Mouse (Mus musculus): ENCODE results near the gene Gm49369. TPM values are rescaled to one million over a fixed set of nuclear protein-coding genes. Genes with fewer than 3 reads are reported as not detected.

Gm49369 gene
- total RNA-seq, 4 experiments from 2014 or later, result 9.0 to 16.1 (median 11.0) TPM

DNA sequence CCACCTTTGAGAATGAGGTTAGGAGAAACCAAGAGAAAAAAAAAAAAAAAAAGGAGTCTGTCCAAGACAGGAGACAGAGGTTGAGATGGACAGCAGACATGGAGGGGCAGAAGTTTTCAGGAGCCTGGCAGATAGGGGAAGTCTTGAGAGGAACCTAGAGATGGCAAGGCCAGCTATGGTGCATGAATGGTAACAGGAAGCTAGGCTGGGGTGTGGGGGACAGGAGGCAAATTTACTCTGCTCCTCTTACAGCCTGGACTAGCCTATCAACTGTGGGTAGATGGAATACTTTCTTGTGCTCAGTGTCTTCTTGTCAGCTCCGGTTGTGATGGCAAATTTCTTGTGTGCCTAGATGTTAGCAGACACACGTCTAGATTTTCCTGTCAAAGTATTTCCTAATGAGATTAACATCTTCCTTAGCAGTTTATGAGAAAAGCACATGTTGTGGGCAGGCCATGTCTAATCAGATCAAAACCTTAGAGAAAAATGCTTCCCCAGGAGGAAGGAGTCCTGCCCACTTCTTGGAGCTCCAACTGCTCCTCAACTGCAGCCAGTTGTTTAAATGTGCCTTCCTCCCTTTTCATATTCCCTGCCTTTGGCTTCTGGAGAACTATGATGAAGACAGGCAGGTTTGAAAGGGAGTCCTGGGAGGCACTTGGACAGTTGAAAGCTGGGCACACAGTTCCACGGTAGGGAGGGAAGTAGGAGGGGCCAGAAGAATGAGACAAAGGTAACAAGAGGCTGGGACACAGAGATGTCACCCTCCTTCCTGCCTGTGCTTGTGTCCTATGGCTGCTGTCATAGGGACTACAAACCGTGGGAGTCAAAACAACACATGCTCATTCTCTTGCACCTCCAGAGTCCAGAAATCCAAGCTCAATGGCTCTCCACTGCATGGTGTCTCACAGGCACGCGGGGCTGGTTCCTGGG lies 12.1 kb upstream of the Gm49369 start:
- no peak for DNase-seq

- peak; percentile 83 for DNase-seq
Measured at GRCm38 (mm10) chr7:142393191-142393590, 10.7 kb upstream of the Gm49369 start.

GRCm38 (mm10) chr7:142391609-142392008 lies 9.1 kb upstream of the Gm49369 start:
- no peak for DNase-seq

GRCm38 (mm10) chr7:142391108-142391507 lies 8.6 kb upstream of the Gm49369 start:
- DNase-seq, result no peak

DNA sequence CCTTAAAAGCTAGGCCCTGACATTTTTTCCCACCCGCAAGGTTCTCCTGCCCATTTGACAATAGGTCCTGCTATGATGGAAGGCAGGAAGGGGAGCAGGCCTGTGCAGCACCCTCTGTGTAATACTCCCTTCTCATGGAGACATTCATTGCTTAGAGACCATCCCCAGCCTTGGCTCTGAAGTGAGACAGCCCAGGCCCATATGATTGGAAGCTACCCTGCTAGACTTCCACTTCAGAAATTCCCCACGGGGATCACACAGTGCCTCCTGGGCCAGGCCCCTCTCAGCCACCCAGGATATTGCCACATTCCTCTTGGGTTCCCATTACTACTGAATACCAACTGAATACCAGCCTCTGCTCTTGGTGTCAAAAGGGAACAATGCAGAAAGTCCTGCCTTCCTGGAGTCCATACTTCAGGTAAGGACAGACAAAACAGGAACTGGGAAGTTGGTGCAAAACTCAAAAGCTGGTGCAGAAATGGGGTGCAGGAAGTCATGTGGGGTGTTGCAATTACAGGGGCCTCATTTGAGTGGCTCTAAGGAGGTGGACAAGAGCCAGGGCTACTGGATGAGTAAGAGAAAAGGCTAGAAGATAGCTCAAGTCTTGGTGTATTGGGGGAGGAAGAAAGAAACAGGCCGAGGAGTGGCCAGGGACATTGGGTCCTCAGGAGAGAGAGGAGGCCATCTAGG lies 7.6 kb upstream of the Gm49369 start:
- no peak for DNase-seq

DNA sequence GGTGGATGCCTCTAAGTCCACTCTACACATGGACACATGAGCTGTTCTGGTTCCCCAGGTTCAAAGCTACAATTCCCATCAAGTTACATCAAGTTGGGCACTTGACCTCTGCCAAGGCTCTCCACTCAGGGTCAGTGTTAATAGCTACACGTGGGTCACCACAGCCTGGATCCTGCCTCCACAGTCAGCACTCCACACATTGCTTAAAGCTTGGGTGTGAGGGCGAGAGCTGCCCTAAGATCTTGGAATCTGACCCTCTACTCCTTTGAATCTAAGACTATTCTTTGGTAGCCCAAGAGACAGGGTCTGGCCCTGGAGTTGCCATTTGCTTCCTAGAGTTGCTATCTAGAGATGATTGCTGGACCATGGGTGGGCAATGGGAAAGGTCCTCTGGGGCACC lies 6.3 kb upstream of the Gm49369 start:
- no peak for DNase-seq

DNA sequence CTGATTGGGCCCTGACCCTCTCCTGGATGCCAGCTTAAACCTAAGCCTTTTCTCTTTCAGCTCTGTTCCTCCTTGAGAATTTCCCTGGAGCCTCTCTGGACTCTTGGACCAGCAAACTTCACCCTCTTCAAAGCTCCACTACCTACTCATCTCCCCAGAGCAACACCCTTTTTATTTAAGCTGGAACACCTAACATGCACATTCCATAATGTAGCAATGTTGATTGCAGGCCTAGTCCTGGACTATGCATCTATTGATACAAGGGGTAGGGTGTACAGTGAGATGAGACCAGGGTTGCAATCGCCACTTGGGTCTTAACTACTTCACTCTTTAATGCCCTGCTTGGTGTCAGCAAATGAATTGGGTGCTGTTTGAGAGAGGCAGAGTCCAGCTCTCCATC lies 5.7 kb upstream of the Gm49369 start:
- no peak for DNase-seq

DNA sequence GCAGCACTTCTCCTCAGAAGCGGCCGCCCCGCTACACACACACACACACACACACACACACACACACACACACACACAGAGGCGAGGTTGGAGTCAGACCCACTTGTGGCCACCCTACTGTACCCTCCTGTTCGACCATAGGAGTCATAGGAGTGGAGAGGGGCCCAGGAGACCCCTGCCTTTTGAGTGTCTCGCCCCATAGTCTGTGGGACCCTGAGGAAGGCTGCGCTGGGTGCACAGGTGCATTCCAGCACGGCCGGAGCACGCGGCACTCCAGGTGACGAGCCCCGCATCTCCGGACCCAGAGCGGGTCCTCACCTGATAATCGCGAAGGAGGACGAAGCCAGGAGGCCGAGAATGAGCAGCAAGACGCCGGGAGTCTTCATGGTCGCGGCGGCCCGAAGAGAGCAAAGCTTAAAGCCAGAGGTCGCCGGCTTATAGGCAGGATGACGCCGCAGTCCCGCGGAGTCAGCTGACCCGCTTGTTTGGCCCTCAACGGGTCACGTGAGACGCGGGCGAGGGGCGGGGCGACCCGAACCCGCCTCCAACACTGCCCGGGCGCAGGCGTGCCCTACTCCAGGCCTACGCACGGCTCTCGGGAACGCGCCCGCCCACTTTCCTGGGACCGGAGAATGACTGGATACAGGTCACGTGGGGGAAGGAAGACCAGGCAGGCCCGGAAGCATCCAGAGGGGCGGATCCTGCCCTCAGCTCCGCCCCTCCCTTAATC lies 5.1 kb upstream of the Gm49369 start, which contains the start of gene Ctsd:
TSS of gene Ctsd (minus strand) at position 620 of the 730 bp plus-strand sequence.
- peak; percentile 98 for DNase-seq

- DNase-seq, result peak; percentile 76
Measured at GRCm38 (mm10) chr7:142386621-142387201, 4.2 kb upstream of the Gm49369 start.

GRCm38 (mm10) chr7:142385742-142386403 lies 3.4 kb upstream of the Gm49369 start:
- no peak for DNase-seq

- DNase-seq, result no peak
Measured at GRCm38 (mm10) chr7:142384306-142384705, 1.8 kb upstream of the Gm49369 start.

GRCm38 (mm10) chr7:142381175-142381574 lies 1.3 kb downstream of the Gm49369 start:
- no peak for DNase-seq

DNA sequence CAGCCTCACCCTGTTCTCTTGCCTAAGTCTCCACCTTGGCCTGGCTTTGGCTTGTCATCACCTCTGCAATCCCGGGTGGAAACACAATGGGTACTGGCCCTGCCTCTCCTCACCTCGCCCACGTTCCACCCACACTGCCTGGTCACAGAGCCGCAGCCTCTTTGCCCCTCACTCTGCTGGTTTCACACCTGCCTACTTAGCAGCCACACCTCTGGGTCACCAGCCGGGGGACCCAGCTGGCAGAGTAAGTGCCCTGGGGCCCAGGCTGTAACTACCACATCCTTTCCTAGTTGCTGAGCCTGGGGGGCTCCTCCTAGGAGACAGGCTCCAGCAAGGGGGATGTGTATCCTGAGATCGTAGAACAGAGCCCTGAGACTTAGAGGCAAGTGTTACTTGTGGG lies 3.3 kb downstream of the Gm49369 start:
- no peak for DNase-seq

DNA sequence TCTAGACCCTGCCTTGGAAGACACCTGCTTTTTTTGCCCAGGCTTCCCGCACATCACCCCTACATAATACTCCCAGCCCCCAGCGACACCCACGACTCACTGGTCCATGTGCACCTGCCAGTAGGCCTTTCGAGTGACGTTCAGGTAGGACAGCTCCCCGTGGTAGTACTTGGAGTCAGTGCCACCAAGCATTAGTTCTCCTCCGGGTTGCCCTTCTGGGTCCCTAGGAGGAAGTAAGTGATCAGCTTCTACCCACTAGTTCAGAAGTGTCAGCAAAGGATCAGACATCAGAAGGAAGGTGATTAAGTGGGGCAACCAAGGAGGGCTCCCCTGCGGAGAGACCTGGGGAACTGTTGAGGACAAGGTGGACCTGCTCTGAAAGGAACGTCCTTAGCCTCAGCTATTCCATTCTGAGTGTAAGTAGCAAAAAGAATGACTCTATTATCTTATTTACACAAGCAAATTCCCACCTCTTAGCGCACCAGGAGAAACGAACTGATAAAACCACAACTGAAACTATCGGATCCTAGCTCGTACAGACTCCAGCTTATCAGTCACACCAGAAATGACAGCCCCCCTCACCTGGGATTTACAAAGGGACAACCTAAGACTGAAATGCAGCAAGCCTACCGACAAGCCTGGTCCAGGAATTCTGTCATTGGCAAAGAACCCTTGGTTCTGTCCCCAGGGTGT lies 5.1 kb downstream of the Gm49369 start:
- DNase-seq, result no peak

DNA sequence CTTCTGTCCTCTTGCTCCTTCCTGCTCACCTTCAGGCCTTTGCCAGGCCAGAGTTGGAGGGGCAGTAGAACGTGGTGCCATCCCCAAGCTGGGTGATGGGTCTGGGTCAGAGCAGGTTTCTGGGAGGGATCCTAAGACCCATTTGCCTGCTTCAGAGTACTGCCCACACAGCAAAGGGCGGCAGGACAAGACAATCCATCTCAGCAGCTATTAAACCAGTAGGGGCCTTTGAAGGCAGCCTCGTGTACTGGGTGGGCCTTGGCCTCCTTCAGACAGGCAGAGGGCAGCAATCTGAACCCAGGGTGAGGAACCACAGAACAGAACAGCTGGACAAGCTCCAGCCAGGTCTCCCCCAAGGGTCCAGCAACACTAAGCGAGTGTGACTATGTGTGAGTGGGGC lies 6.4 kb downstream of the Gm49369 start:
- no peak for DNase-seq

GRCm38 (mm10) chr7:142375261-142375724 lies 7.2 kb downstream of the Gm49369 start:
- DNase-seq, result peak; percentile 89

DNA sequence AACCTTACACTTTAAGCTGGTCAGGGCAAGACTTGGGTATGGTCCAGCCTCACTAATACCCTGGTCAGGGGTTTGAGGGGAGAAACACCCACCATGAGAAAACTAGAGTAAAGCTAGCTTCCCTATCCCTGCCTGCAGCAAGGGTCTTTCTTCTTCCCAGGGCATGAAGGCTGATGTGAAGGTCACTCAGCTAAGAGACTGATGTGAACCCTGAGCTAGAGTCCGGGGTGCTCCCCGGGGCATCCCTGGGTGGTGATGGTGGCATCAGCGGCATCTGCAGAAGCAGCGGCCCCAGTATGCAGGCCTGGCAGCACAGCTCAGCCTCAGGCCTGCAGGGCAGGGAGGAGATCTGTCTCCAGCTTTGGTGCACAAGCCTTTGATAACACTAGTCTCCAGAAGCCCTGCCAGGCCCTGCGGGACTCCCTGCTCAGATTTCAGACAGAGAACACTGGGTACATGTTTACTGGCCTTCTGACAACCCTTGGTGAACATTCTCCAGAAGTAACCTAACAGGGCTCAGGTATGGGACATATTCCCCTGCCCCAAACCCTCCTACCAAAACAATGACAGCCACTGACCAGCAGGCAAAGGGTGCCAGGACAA lies 8.0 kb downstream of the Gm49369 start:
- no peak for DNase-seq

DNA sequence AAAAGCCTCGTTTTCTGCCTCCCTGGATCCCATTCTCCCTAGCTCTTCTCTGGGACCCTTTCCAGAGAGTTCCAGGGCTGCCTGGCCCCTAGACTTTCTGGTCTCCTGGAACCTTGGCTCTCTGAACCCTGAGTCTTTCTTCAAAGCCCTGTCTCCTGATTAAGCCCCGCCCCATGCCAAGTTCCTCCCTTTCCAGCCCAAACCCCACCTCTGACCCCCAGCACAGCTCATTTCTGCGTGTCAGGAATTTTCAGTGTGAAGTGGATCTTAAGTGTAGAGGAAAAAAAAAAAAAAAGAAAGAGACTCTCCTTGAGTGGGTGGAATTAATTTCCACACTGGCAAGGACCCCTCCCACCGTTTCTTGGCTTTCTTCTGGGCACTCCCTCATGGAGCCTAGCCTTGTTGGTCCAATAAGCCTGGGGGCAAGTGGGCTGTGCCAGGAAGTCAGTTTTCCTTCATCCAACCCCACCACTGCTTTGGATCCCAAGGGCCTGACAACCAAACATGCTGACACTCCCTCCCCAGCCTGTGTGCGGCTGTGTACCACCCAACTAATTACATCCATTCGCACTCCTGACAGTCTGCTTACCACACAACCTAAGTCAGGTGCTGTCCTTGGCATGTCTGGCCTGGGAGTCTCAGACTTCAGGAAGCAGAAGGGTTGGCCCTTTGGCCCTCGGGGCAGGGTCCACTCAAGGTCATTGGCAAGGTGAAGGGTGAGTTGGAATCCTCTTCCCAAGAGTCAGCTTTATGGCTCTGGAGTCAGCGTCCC lies 8.6 kb downstream of the Gm49369 start, which contains the start of gene Ifitm10:
TSS of gene Ifitm10 (minus strand) at position 113 of the 772 bp plus-strand sequence.
- DNase-seq, result no peak

- no peak for DNase-seq
Measured at GRCm38 (mm10) chr7:142373039-142373438, 9.4 kb downstream of the Gm49369 start.

Measured in adrenal gland, adult 8-10 months (tissue).